Mouse (Mus musculus) embryonic facial prominence, embryonic 15.5 days (tissue): Measurements from ENCODE around the gene Apoa1. TPM values are rescaled to one million over a fixed set of nuclear protein-coding genes. Genes with fewer than 3 reads are reported as not detected.

Experiments
- ATAC-seq: fragments of 200-750 bp; cut with Nextera tagmentation; 2 replicates; pipeline ENCODE4 v1.8.0; 2017; ENCODE audit warnings: low read depth, moderate TSS enrichment; ENCODE audit not compliant: insufficient number of reproducible peaks, low FRiP score, low TSS enrichment
- H3K27ac ChIP-seq: fragments of 300-500 bp; sonication (generic); replicated peaks from 2 replicates; pipeline ENCODE4 v1.5.1; 2015; ENCODE audit warnings: mild to moderate bottlenecking, inconsistent platforms
- H3K27me3 ChIP-seq: fragments of 300-500 bp; sonication (generic); 2 replicates; pipeline ENCODE4 v1.6.1; 2015; ENCODE audit warnings: inconsistent platforms
- H3K36me3 ChIP-seq: fragments of 300-500 bp; sonication (generic); 2 replicates; pipeline ENCODE4 v1.6.1; 2015; ENCODE audit warnings: mild to moderate bottlenecking, inconsistent platforms
- H3K4me1 ChIP-seq: fragments of 300-500 bp; sonication (generic); 2 replicates; pipeline ENCODE4 v1.6.1; 2015; ENCODE audit warnings: inconsistent platforms
- H3K4me2 ChIP-seq: fragments of 300-500 bp; sonication (generic); replicated peaks from 2 replicates; pipeline ENCODE4 v1.6.1; 2015; ENCODE audit warnings: mild to moderate bottlenecking, inconsistent platforms
- H3K4me3 ChIP-seq: fragments of 300-500 bp; sonication (generic); replicated peaks from 2 replicates; pipeline ENCODE4 v1.5.1; 2015; ENCODE audit warnings: mild to moderate bottlenecking, inconsistent platforms
- H3K9ac ChIP-seq: fragments of 300-500 bp; sonication (generic); 2 replicates; pipeline ENCODE4 v1.6.1; 2015; ENCODE audit warnings: inconsistent platforms
- H3K9me3 ChIP-seq: fragments of 300-500 bp; sonication (generic); replicated peaks from 2 replicates; pipeline ENCODE4 v1.6.1; 2016; ENCODE audit warnings: inconsistent platforms
- WGBS: fragments of 180-500 bp; shearing (Covaris S2); methylation state at CpG from one replicate; pipeline ENCODE4 v1.1.7; 2015; 5-methylcytosine and 5-hydroxymethylcytosine counted together
- polyA plus RNA-seq: library from polyadenylated mRNA; unstranded; fragments of >200 nt; fragmentation: Nextera tagmentation; extraction: Ambion mirVana; gene quantifications from 2 replicates; pipeline ENCODE4 v1.2.1, GENCODE M21; 2015

Apoa1 gene
- polyA plus RNA-seq, 1 experiment from 2014 or later, result 2.1 TPM

GRCm38 (mm10) chr9:46194809-46195208, 33.6 kb upstream of the Apoa1 start:
- WGBS, result 69% methylated on average over 9 of the region's 9 CpGs

GRCm38 (mm10) chr9:46196699-46197169, 31.6 kb upstream of the Apoa1 start:
- Histone ChIP-seq H3K4me2 (no peak overlapping the region), H3K27me3 (no peaks in the 10 kb centered on the region), H3K4me3 (no peak overlapping the region), H3K4me1 (no peaks in the 10 kb centered on the region), H3K9ac (no peak overlapping the region), H3K36me3 (peaks cover 65% of the 10 kb centered on the region), H3K27ac (no peak overlapping the region), H3K9me3 (no peaks in the 10 kb centered on the region)
- WGBS, result 76% methylated on average over 12 of the region's 12 CpGs
- ATAC-seq, result no peak

More at GRCm38 (mm10) chr9:46194809-46195208, 33.6 kb upstream of the Apoa1 start:
- no peaks in the 10 kb centered on the region for H3K9me3 ChIP-seq
- no peaks in the 10 kb centered on the region for H3K27me3 ChIP-seq
- no peak overlapping the region for H3K27ac ChIP-seq
- H3K4me2 ChIP-seq, result no peak overlapping the region
- H3K4me3 ChIP-seq, result no peak overlapping the region
- ATAC-seq, result no peak
- peaks cover 49% of the 10 kb centered on the region for H3K36me3 ChIP-seq
- no peak overlapping the region; the same call in 1 of the 2 replicates for H3K9ac ChIP-seq
- peaks cover 7% of the 10 kb centered on the region; the same call in 1 of the 2 replicates for H3K4me1 ChIP-seq

- no peak overlapping the region for H3K4me2 ChIP-seq
- H3K9me3 ChIP-seq, result no peaks in the 10 kb centered on the region
- H3K9ac ChIP-seq, result no peak overlapping the region
- no peaks in the 10 kb centered on the region for H3K27me3 ChIP-seq
- WGBS, result 89% methylated on average over 9 of the region's 9 CpGs
- no peak for ATAC-seq
- H3K36me3 ChIP-seq, result peaks cover 79% of the 10 kb centered on the region
- H3K4me3 ChIP-seq, result no peak overlapping the region
- no peaks in the 10 kb centered on the region for H3K4me1 ChIP-seq
- no peak overlapping the region for H3K27ac ChIP-seq
These were observed 29.9 kb upstream of the Apoa1 start for GRCm38 (mm10) chr9:46198461-46198860.

- Histone ChIP-seq H3K9ac (no peak overlapping the region), H3K36me3 (peaks cover 82% of the 10 kb centered on the region), H3K27me3 (no peaks in the 10 kb centered on the region), H3K4me1 (no peaks in the 10 kb centered on the region), H3K4me2 (no peak overlapping the region), H3K4me3 (no peak overlapping the region), H3K27ac (no peak overlapping the region), H3K9me3 (no peaks in the 10 kb centered on the region)
- ATAC-seq, result no peak
- 85% methylated on average over 7 of the region's 7 CpGs for whole genome bisulfite sequencing
These were observed 29.4 kb upstream of the Apoa1 start for GRCm38 (mm10) chr9:46198936-46199335.

- Histone ChIP-seq H3K4me1 (no peaks in the 10 kb centered on the region), H3K9me3 (no peaks in the 10 kb centered on the region), H3K27ac (no peak overlapping the region), H3K36me3 (peaks cover 89% of the 10 kb centered on the region), H3K27me3 (no peaks in the 10 kb centered on the region), H3K9ac (no peak overlapping the region), H3K4me2 (no peak overlapping the region), H3K4me3 (no peak overlapping the region)
- ATAC-seq, result no peak
- WGBS, result 90% methylated on average over 2 of the region's 2 CpGs
These were observed 28.8 kb upstream of the Apoa1 start for GRCm38 (mm10) chr9:46199609-46200008.

GRCm38 (mm10) chr9:46206834-46207500, 21.4 kb upstream of the Apoa1 start:
- Histone ChIP-seq H3K27ac (no peak overlapping the region), H3K36me3 (peaks cover 74% of the 10 kb centered on the region), H3K4me2 (no peak overlapping the region), H3K27me3 (no peaks in the 10 kb centered on the region), H3K9ac (no peak overlapping the region), H3K4me1 (0 out of 2 replicates have a peak, but pooled peaks cover 3% of the 10 kb centered on the region), H3K4me3 (no peak overlapping the region), H3K9me3 (no peaks in the 10 kb centered on the region)
- no peak for ATAC-seq
- 58% methylated on average over 10 of the region's 10 CpGs for WGBS

- H3K4me2 ChIP-seq, result no peak overlapping the region
- no peak for ATAC-seq
- no peak overlapping the region for H3K9ac ChIP-seq
- WGBS, result 72% methylated on average over 6 of the region's 6 CpGs
- 0 out of 2 replicates have a peak, but pooled peaks cover 3% of the 10 kb centered on the region for H3K4me1 ChIP-seq
- no peak overlapping the region for H3K4me3 ChIP-seq
- no peaks in the 10 kb centered on the region for H3K27me3 ChIP-seq
- peaks cover 74% of the 10 kb centered on the region for H3K36me3 ChIP-seq
- no peaks in the 10 kb centered on the region for H3K9me3 ChIP-seq
- H3K27ac ChIP-seq, result no peak overlapping the region
These were observed 20.9 kb upstream of the Apoa1 start for GRCm38 (mm10) chr9:46207501-46207869.

GRCm38 (mm10) chr9:46208401-46208974, 19.9 kb upstream of the Apoa1 start:
- no peak overlapping the region for H3K4me3 ChIP-seq
- no peak overlapping the region for H3K4me2 ChIP-seq
- peaks cover 76% of the 10 kb centered on the region for H3K36me3 ChIP-seq
- no peaks in the 10 kb centered on the region for H3K27me3 ChIP-seq
- WGBS, result 63% methylated on average over 13 of the region's 13 CpGs
- ATAC-seq, result no peak
- H3K9ac ChIP-seq, result no peak overlapping the region
- H3K4me1 ChIP-seq, result 0 out of 2 replicates have a peak, but pooled peaks cover 3% of the 10 kb centered on the region
- H3K9me3 ChIP-seq, result no peaks in the 10 kb centered on the region
- no peak overlapping the region for H3K27ac ChIP-seq

GRCm38 (mm10) chr9:46210473-46210872, 17.9 kb upstream of the Apoa1 start:
- H3K4me3 ChIP-seq, result no peak overlapping the region
- H3K9me3 ChIP-seq, result no peaks in the 10 kb centered on the region
- H3K36me3 ChIP-seq, result peaks cover 72% of the 10 kb centered on the region
- 86% methylated on average over 12 of the region's 12 CpGs for WGBS
- no peak overlapping the region for H3K4me2 ChIP-seq
- no peak for ATAC-seq
- no peak overlapping the region for H3K27ac ChIP-seq
- H3K9ac ChIP-seq, result no peak overlapping the region
- H3K4me1 ChIP-seq, result 0 out of 2 replicates have a peak, but pooled peaks cover 3% of the 10 kb centered on the region
- H3K27me3 ChIP-seq, result no peaks in the 10 kb centered on the region

- Histone ChIP-seq H3K9ac (no peak overlapping the region), H3K4me3 (no peak overlapping the region), H3K36me3 (peaks cover 54% of the 10 kb centered on the region), H3K27ac (no peak overlapping the region), H3K4me1 (no peaks in the 10 kb centered on the region), H3K27me3 (no peaks in the 10 kb centered on the region), H3K9me3 (no peaks in the 10 kb centered on the region), H3K4me2 (no peak overlapping the region)
- no peak for ATAC-seq
- 81% methylated on average over 4 of the region's 4 CpGs for WGBS
These were observed 14.1 kb upstream of the Apoa1 start for GRCm38 (mm10) chr9:46214276-46214675.

- ATAC-seq, result no peak
- Histone ChIP-seq H3K27me3 (no peaks in the 10 kb centered on the region), H3K4me2 (no peak overlapping the region), H3K9me3 (no peaks in the 10 kb centered on the region), H3K36me3 (peaks cover 56% of the 10 kb centered on the region), H3K4me1 (no peaks in the 10 kb centered on the region), H3K4me3 (no peak overlapping the region), H3K27ac (no peak overlapping the region), H3K9ac (no peak overlapping the region)
- 91% methylated on average over 10 of the region's 10 CpGs for WGBS
These were observed 13.4 kb upstream of the Apoa1 start for GRCm38 (mm10) chr9:46214946-46215337.
